Mouse (Mus musculus) leukemia stem cell, adult 10-12 weeks (primary cell): ENCODE measurements around the gene Tnpo1. TPM values are rescaled to one million over a fixed set of nuclear protein-coding genes. Genes with fewer than 3 reads are reported as not detected.

Experiments used
- polyA plus RNA-seq: library from polyadenylated mRNA; stranded (reverse); fragments of >175 nt; gene quantifications from 2 replicates; pipeline ENCODE4 v1.2.3, GENCODE M21; 2012; ENCODE audit warnings: low replicate concordance

The Tnpo1 gene
- 5.0 and 13.0 TPM in 2 replicates for polyA plus RNA-seq

GRCm38 (mm10) chr13:98926213-98926957 lies at the start of gene Tnpo1:
TSS of gene Tnpo1 (minus strand) at chr13:98926384.

GRCm38 (mm10) chr13:98815147-98815785 lies 110.9 kb downstream of the Tnpo1 start, which contains the start of gene Fcho2:
TSS of gene Fcho2 (minus strand) at chr13:98815449.

Other genes starting within 250 kb of the Tnpo1 start
- gene Tmem171, start 231.6 kb downstream of the Tnpo1 start, polyA plus RNA-seq = not detected in 2 replicates
- 0.37 and 1.1 TPM in 2 replicates for gene Fcho2, start 110.9 kb downstream of the Tnpo1 start, polyA plus RNA-seq
- not detected in 2 replicates for gene 1700024P04Rik, start 58.2 kb upstream of the Tnpo1 start, polyA plus RNA-seq